Mouse (Mus musculus): ENCODE measurements around the gene Copz1. TPM values are rescaled to one million over a fixed set of nuclear protein-coding genes. Genes with fewer than 3 reads are reported as not detected.

The Copz1 gene
- polyA plus RNA-seq, 1 experiment, result 191 TPM

- TF ChIP-seq MAX (IDR thresholded peaks at IDR 0.05), result no peak
- peak; percentile 81 for TF ChIP-seq MYOD1 (IDR thresholded peaks at IDR 0.05; ENCODE audit: control insufficient read depth, insufficient read length, low read depth)
- peak; percentile 85 for TF ChIP-seq USF1 (IDR thresholded peaks at IDR 0.05; ENCODE audit: low read depth)
- Histone ChIP-seq H3ac (ENCODE audit: control insufficient read depth, insufficient read length, low read depth) (peak overlapping the region; percentile 66), H3K4me3 (ENCODE audit: insufficient read depth, poor library complexity, severe bottlenecking) (peak overlapping the region; percentile 32), H3K79me2 (ENCODE audit: control insufficient read depth, insufficient read depth) (no peaks in the 10 kb centered on the region), H3K79me3 (ENCODE audit: low read depth) (no peaks in the 10 kb centered on the region), H3K36me3 (ENCODE audit: control insufficient read depth, insufficient read depth) (no peaks in the 10 kb centered on the region), H3K27me3 (ENCODE audit: control insufficient read depth, insufficient read depth, insufficient read length) (no peaks in the 10 kb centered on the region)
Observed at GRCm38 (mm10) chr15:103305792-103306645, 33.5 kb downstream of the Copz1 start.

GRCm38 (mm10) chr15:103307125-103307524 lies 34.6 kb downstream of the Copz1 start:
- no peak for TF ChIP-seq MAX (IDR thresholded peaks at IDR 0.05)
- TF ChIP-seq USF1 (IDR thresholded peaks at IDR 0.05; ENCODE audit: low read depth), result no peak
- TF ChIP-seq MYOG (IDR thresholded peaks at IDR 0.05; ENCODE audit: control insufficient read depth, extremely low read depth, insufficient read length), result no peak
- peak; percentile 86 for TF ChIP-seq CTCF (IDR thresholded peaks at IDR 0.05; ENCODE audit: control insufficient read depth, insufficient read depth, insufficient read length)
- Histone ChIP-seq H3K79me2 (ENCODE audit: control insufficient read depth, insufficient read depth) (no peaks in the 10 kb centered on the region), H3K79me3 (ENCODE audit: low read depth) (no peaks in the 10 kb centered on the region), H3K36me3 (ENCODE audit: control insufficient read depth, insufficient read depth) (no peaks in the 10 kb centered on the region), H3K27me3 (ENCODE audit: control insufficient read depth, insufficient read depth, insufficient read length) (no peaks in the 10 kb centered on the region), H3ac (ENCODE audit: control insufficient read depth, insufficient read length, low read depth) (peak overlapping the region; percentile 10), H3K4me3 (ENCODE audit: insufficient read depth, poor library complexity, severe bottlenecking) (no peak overlapping the region)

- no peak for TF ChIP-seq MYOG (IDR thresholded peaks at IDR 0.05; ENCODE audit: control insufficient read depth, extremely low read depth, insufficient read length)
- no peak for TF ChIP-seq USF1 (IDR thresholded peaks at IDR 0.05; ENCODE audit: low read depth)
- no peak for TF ChIP-seq MAX (IDR thresholded peaks at IDR 0.05)
- no peak for TF ChIP-seq MYOD1 (IDR thresholded peaks at IDR 0.05; ENCODE audit: control insufficient read depth, insufficient read length, low read depth)
- peak; percentile 4 for TF ChIP-seq CEBPB (IDR thresholded peaks at IDR 0.05; ENCODE audit: low read depth)
- Histone ChIP-seq H3ac (ENCODE audit: control insufficient read depth, insufficient read length, low read depth) (no peak overlapping the region), H3K4me3 (ENCODE audit: insufficient read depth, poor library complexity, severe bottlenecking) (no peak overlapping the region), H3K36me3 (ENCODE audit: control insufficient read depth, insufficient read depth) (no peaks in the 10 kb centered on the region), H3K27me3 (ENCODE audit: control insufficient read depth, insufficient read depth, insufficient read length) (no peaks in the 10 kb centered on the region), H3K79me3 (ENCODE audit: low read depth) (no peaks in the 10 kb centered on the region), H3K79me2 (ENCODE audit: control insufficient read depth, insufficient read depth) (no peaks in the 10 kb centered on the region)
Observed at GRCm38 (mm10) chr15:103308056-103308875, 35.8 kb downstream of the Copz1 start.

GRCm38 (mm10) chr15:103308876-103309580 lies 36.5 kb downstream of the Copz1 start:
- Histone ChIP-seq H3K27me3 (ENCODE audit: control insufficient read depth, insufficient read depth, insufficient read length) (no peaks in the 10 kb centered on the region), H3ac (ENCODE audit: control insufficient read depth, insufficient read length, low read depth) (no peak overlapping the region), H3K36me3 (ENCODE audit: control insufficient read depth, insufficient read depth) (no peaks in the 10 kb centered on the region), H3K79me3 (ENCODE audit: low read depth) (no peaks in the 10 kb centered on the region), H3K79me2 (ENCODE audit: control insufficient read depth, insufficient read depth) (no peaks in the 10 kb centered on the region), H3K4me3 (ENCODE audit: insufficient read depth, poor library complexity, severe bottlenecking) (no peak overlapping the region)
- TF ChIP-seq MYOG (IDR thresholded peaks at IDR 0.05; ENCODE audit: control insufficient read depth, extremely low read depth, insufficient read length), result no peak
- no peak for TF ChIP-seq MYOD1 (IDR thresholded peaks at IDR 0.05; ENCODE audit: control insufficient read depth, insufficient read length, low read depth)
- TF ChIP-seq FOSL1 (IDR thresholded peaks at IDR 0.05; ENCODE audit: insufficient read depth, low read length, poor library complexity, severe bottlenecking), result no peak
- no peak for TF ChIP-seq MAX (IDR thresholded peaks at IDR 0.05)
- no peak for TF ChIP-seq CTCF (IDR thresholded peaks at IDR 0.05; ENCODE audit: control insufficient read depth, insufficient read depth, insufficient read length)
- TF ChIP-seq CEBPB (IDR thresholded peaks at IDR 0.05; ENCODE audit: low read depth), result no peak
- no peak for TF ChIP-seq USF1 (IDR thresholded peaks at IDR 0.05; ENCODE audit: low read depth)

- no peak within 1 kb of the TSS for H3ac ChIP-seq (ENCODE audit: control insufficient read depth, insufficient read length, low read depth)
- no peaks in the 10 kb centered on the region for H3K36me3 ChIP-seq (ENCODE audit: control insufficient read depth, insufficient read depth)
- no peaks in the 10 kb centered on the region for H3K79me2 ChIP-seq (ENCODE audit: control insufficient read depth, insufficient read depth)
- H3K4me3 ChIP-seq (ENCODE audit: insufficient read depth, poor library complexity, severe bottlenecking), result no peak within 1 kb of the TSS
- no peak for TF ChIP-seq MYOG (IDR thresholded peaks at IDR 0.05; ENCODE audit: control insufficient read depth, extremely low read depth, insufficient read length)
- TF ChIP-seq MYOD1 (IDR thresholded peaks at IDR 0.05; ENCODE audit: control insufficient read depth, insufficient read length, low read depth), result no peak
- no peak for TF ChIP-seq USF1 (IDR thresholded peaks at IDR 0.05; ENCODE audit: low read depth)
- no peak for TF ChIP-seq CTCF (IDR thresholded peaks at IDR 0.05; ENCODE audit: control insufficient read depth, insufficient read depth, insufficient read length)
- no peak for TF ChIP-seq CEBPB (IDR thresholded peaks at IDR 0.05; ENCODE audit: low read depth)
- no peak for TF ChIP-seq FOSL1 (IDR thresholded peaks at IDR 0.05; ENCODE audit: insufficient read depth, low read length, poor library complexity, severe bottlenecking)
- TF ChIP-seq MAX (IDR thresholded peaks at IDR 0.05), result no peak
- no peaks in the 10 kb centered on the region for H3K79me3 ChIP-seq (ENCODE audit: low read depth)
- no peaks in the 10 kb centered on the region for H3K27me3 ChIP-seq (ENCODE audit: control insufficient read depth, insufficient read depth, insufficient read length)
Observed at GRCm38 (mm10) chr15:103310365-103310910, 37.9 kb downstream of the Copz1 start, which contains the start of gene Gpr84. Gpr84 (minus strand) TSS chr15:103310612.

Data from C2C12 (cell line).